Mouse (Mus musculus): ENCODE measurements around the gene Hpse2.
A peak's percentile ranks its signal among the peaks of the same experiment; 100 is the strongest.

Hpse2 gene

GRCm38 (mm10) chr19:42937544-42937943, 450.6 kb downstream of the Hpse2 start:
- no peak for DNase-seq

DNA sequence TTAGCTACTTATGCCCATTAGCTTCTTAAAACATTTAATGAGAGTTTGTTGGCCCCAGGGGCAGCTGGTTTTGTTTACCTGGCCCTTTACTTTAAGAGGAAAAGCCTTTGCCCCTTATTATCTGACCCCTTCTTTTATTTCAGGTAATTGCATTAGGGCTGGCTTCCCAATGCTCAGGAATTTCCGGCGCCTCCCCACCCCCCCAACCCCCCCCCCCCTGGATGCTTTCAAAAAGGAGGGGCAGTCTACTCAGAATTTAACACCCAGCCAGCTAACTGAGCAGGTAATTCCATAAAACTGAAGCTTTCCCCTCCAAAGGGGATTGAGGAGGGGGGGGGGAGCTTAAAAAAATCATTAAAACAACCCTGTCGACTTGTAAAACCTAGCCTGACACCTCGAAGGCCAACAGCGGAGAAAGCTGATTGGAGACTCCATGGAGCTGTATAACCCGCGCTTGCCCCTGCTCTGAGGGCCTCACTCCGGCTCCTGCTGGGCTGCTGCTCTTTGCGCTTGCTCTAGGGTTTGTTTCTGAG, 451.4 kb downstream of the Hpse2 start:
- DNase-seq, result no peak

- no peak for DNase-seq
These were observed 458.5 kb downstream of the Hpse2 start for GRCm38 (mm10) chr19:42929702-42930101.

- DNase-seq, result no peak
These were observed 459.9 kb downstream of the Hpse2 start for GRCm38 (mm10) chr19:42928271-42928670.

GRCm38 (mm10) chr19:42922610-42923009, 465.5 kb downstream of the Hpse2 start:
- DNase-seq, result no peak

DNA sequence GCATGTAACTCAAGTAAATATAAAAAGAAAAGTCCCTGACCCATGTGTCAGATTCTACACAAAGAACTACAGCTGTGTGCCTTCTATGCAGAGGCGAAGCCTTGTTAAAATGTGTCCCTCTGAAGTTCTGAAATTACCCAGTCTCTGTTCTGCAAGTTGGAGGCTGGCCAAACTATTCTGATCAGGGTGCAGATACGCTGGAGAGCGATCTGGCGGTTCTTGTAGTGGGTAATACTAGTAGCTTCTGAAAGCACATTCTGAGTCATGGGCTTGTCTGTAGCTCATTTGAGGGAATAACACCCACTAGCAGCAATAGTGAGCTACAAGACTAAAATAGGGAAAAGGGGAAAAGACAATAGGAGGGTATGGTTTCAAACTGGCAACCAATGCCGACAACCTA, 474.5 kb downstream of the Hpse2 start:
- no peak for DNase-seq

- no peak for DNase-seq
These were observed 478.4 kb downstream of the Hpse2 start for GRCm38 (mm10) chr19:42909719-42910118.

DNA sequence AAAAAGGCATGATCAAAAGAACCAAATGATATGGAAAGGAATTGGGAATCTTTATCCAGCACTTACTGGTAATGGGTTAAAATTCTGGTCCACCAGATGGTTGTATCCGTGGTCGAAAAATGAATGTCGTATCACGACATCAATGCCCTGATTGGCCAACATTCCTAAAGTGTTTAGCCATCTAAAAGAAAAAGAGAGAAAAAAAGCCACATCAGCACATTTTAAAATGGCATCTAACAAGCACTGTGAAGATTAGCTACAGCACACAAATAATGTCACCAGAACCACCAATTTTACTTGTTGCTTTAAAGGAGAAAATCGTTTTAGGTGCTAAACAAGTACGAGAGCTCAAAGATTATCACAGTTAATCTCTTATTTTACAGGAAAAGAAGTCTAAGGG, 479.6 kb downstream of the Hpse2 start:
- DNase-seq, result no peak

GRCm38 (mm10) chr19:42906328-42906727, 481.8 kb downstream of the Hpse2 start:
- DNase-seq, result no peak

- no peak for DNase-seq
These were observed 483.4 kb downstream of the Hpse2 start for GRCm38 (mm10) chr19:42904726-42905125.

DNA sequence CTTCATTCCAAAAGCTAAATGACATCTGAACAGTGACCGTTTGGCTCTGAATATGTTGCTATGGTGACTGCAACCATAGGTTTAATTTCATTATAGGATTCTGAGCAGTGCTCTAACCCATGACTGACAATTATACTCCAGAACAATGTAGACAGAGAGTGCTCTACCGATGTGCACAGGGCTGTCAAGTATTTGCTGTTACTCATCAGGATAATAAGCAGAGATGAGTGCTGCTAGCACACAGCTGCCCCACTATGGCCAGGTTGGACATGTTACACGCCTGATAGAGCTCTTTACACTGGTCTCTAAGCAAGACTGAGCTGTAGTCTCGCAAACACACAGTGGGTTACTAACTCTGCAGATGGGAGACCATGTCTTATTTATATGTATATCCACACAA, 483.9 kb downstream of the Hpse2 start:
- DNase-seq, result no peak

- DNase-seq, result no peak
These were observed 484.3 kb downstream of the Hpse2 start for GRCm38 (mm10) chr19:42903840-42904239.

GRCm38 (mm10) chr19:42902410-42903021, 485.6 kb downstream of the Hpse2 start:
- DNase-seq, result peak; percentile 1

DNA sequence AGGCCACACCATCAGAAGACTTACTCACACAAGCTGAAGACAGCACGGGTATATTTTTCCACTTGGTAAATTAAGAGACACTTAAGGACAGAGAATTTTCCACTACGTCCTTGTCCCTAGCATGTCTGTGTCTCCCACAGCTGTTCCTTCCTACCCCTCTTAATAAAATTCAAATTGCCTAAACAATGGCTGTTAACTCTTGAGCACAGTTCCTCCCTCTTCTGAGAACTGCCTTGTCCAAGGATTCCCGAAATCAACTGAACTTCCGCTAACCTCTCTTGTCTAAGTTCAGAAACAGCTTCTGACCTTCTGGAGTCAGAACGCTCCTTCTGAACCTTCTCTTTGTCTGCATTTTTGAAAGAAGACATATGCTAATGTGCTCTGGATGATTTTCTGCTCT, 496.6 kb downstream of the Hpse2 start:
- DNase-seq, result no peak

- DNase-seq, result no peak
These were observed 510.5 kb downstream of the Hpse2 start for GRCm38 (mm10) chr19:42877653-42878052.

DNA sequence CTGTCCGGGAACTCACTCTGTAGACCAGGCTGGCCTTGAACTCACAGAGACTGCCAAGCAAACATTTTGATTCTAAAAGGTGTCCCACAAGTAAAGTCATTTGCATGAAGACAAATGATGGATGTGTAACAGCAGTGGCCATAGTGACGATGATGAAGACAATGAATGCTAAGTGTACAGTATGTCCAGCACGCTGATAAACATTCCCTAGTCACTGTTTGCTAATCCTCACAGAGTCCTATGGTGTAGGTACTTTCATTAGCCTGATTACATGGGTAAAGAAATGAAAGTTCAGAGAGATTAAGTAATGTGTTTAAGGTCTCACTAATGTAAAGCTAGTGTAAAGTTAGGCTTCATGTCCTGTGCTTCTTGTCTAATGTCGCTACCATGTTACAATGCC, 511.6 kb downstream of the Hpse2 start:
- DNase-seq, result no peak

GRCm38 (mm10) chr19:42869663-42870530, 518.3 kb downstream of the Hpse2 start:
- DNase-seq, result no peak

DNA sequence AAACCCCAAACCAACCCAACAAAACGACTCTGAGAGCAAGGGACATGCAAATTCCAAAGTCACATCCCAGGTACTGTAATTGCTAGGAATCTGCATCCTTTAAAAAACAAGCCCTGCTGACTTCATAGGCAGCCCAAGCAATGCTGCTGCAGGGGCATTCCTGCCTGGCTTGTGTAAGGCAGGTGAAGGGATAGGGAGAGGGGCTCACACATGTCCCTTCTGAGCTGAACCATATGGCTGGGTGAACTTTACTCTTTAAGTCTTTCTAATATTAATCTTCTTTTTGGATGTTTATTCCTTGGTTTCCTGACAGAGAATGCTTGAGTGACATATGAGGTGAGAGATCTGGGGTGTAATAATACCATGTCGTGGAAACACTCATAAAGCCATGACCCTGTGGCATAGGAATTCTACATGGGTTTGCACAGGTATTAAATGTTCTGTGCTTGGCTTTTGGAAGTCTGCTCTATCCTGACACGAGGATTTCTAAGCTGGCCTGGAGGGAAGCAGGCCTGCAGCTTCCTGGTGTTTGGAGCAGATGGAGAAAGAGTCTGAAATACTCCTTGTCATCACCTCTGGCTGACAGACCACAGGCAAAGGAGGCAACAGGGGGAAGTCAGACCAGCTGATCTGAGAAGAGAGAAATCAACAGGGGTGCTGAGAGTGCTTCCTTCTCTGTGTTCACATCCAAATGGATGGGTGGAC, 519.0 kb downstream of the Hpse2 start:
- no peak for DNase-seq

- no peak for DNase-seq
These were observed 525.1 kb downstream of the Hpse2 start for GRCm38 (mm10) chr19:42863013-42863412.

DNA sequence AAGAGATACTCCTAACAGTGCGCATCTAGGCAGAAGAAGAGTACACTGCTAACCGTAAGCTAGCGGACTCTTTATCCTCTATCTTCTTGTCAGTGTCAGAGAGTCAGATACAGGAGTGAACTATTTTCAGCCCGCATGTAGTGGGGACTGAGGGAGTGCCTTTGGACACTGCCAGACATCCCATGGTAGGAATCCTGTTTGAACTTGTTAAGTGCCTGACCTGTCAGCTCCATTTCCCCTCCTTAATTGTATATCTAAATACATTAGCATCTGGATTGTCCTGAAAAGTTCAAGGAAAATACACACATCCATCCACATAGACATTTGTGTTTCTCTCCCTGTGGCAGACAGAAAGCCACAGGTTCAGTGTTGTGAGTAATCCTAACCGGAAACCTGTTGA, 531.1 kb downstream of the Hpse2 start:
- no peak for DNase-seq

DNA sequence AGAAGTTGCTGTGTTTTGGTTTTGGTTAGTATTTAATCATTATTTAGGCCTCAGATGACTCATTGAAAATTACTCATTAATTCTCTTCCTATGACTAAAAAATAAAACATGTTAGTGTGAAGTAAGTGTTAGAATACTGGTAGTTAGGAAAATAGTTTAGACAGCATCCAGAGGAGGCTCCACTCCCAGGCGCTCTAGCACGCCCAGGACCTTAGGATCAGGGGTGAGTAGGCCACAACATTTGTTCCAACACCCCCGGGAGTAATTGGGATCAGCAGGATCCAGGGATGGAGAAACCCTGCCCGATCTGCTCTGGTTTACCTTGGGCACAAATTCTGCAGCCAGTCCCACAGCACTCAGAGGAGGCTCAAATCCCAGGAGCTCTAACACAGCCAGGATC, 532.5 kb downstream of the Hpse2 start:
- no peak for DNase-seq

- no peak for DNase-seq
These were observed 537.7 kb downstream of the Hpse2 start for GRCm38 (mm10) chr19:42850444-42850843.

DNA sequence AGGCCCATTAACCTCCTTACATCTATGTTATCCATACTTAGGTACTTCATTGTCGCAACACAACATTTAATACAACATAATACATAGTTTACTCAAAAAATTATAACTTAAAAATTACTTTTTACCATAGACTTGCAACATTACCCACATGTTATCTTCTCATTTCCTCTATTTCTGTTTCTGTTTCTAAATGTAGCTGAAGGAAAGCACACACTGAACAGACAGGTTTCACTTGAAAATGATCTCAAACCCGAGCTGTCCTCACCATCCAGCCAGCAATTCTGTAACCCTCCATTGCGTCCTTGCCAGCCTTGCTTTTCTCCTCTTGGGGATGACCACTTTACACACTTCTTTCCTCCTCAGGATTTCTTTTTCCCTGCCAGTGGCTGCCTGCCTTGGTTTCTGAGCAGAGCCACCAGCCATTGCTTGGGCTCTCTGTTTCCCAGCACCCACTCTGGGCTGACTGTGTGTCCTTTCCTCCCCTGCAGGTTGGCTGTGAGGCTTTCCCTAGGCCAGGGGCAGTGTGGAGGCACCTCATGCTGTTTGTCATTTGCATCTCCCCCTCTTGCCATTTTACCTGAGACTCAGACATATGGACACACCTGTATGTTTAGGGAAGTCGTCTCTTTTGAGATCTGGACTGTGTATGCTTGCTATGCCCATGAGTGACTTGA, 548.4 kb downstream of the Hpse2 start:
- no peak for DNase-seq
